ENCODE assay signal across 8 mouse cellular contexts in genomic region chr13:33956571-33957421, GRCm38 (mm10). TPM values are rescaled to one million over a fixed set of nuclear protein-coding genes. Genes with fewer than 3 reads are reported as not detected.
DNase-seq lines count a peak whose midpoint lies in the region; ATAC-seq and TF ChIP-seq lines count a peak whose summit lies in the region.

No protein-coding gene starts in this region.

- H3K4me3 ChIP-seq in heart, embryonic 12.5 days, result no peak overlapping the region
- H3K4me3 ChIP-seq in MEL (ENCODE audit: control insufficient read depth in 1 of 2, insufficient read depth in 1 of 2, low read depth in 2 of 2, low read length in 2 of 2), result no peak overlapping the region
- H3K4me3 ChIP-seq in neural tube, embryonic 15.5 days (replicated peaks), result no peak overlapping the region

- WGBS in heart, embryonic 12.5 days, result 36% methylated on average over 6 of the region's 6 CpGs
- 43% methylated on average over 6 of the region's 6 CpGs for WGBS in neural tube, embryonic 15.5 days

- peak; percentile 34 to 91 (median 82); a peak in 4 of 6 replicates for TF ChIP-seq CTCF in MEL (IDR thresholded peaks at IDR 0.05 in 2 of 3, conservative IDR thresholded peaks at IDR 0.05 in 1 of 3; ENCODE audit: control insufficient read depth in 1 of 3, insufficient read depth in 1 of 3, low read depth in 2 of 3, low read length in 3 of 3, poor library complexity in 1 of 3, severe bottlenecking in 1 of 3)

- no peak overlapping the region for H3K27ac ChIP-seq in heart, embryonic 12.5 days (ENCODE audit: poor library complexity, severe bottlenecking)
- no peak overlapping the region for H3K27ac ChIP-seq in MEL (ENCODE audit: control insufficient read depth, low read depth, low read length)
- no peak overlapping the region for H3K27ac ChIP-seq in neural tube, embryonic 15.5 days (replicated peaks)

- no peaks in the 10 kb centered on the region for H3K27me3 ChIP-seq in heart, embryonic 12.5 days (replicated peaks)
- H3K27me3 ChIP-seq in MEL (ENCODE audit: control insufficient read depth in 1 of 2, insufficient read depth in 2 of 2, low read length in 2 of 2), result no peaks in the 10 kb centered on the region
- no peaks in the 10 kb centered on the region for H3K27me3 ChIP-seq in neural tube, embryonic 15.5 days (replicated peaks)

- no peaks in the 10 kb centered on the region for H3K36me3 ChIP-seq in heart, embryonic 12.5 days
- no peaks in the 10 kb centered on the region for H3K36me3 ChIP-seq in MEL (ENCODE audit: control insufficient read depth in 1 of 2, insufficient read depth in 2 of 2, low read length in 2 of 2)
- no peaks in the 10 kb centered on the region for H3K36me3 ChIP-seq in neural tube, embryonic 15.5 days

- H3K9me3 ChIP-seq in heart, embryonic 12.5 days (replicated peaks), result no peaks in the 10 kb centered on the region
- no peaks in the 10 kb centered on the region for H3K9me3 ChIP-seq in MEL (replicated peaks; ENCODE audit: insufficient read depth, low read length)
- H3K9me3 ChIP-seq in neural tube, embryonic 15.5 days (replicated peaks), result no peaks in the 10 kb centered on the region

- TF ChIP-seq RAD21 in MEL (IDR thresholded peaks at IDR 0.05; ENCODE audit: low read depth, low read length), result peak; percentile 90

- H3K4me2 ChIP-seq in heart, embryonic 12.5 days, result no peak overlapping the region
- no peak overlapping the region for H3K4me2 ChIP-seq in neural tube, embryonic 15.5 days

- no peak for TF ChIP-seq POLR2A in MEL (IDR thresholded peaks at IDR 0.05; ENCODE audit: control insufficient read depth in 1 of 2, insufficient read depth in 1 of 2, low read depth in 1 of 2, low read length in 2 of 2, poor library complexity in 1 of 2)

- no peak overlapping the region for H3K9ac ChIP-seq in heart, embryonic 12.5 days
- H3K9ac ChIP-seq in MEL (ENCODE audit: control insufficient read depth, low read depth, low read length, poor library complexity, severe bottlenecking), result no peak overlapping the region
- H3K9ac ChIP-seq in neural tube, embryonic 15.5 days (replicated peaks), result no peak overlapping the region

- H3K79me2 ChIP-seq in MEL (ENCODE audit: control insufficient read depth, insufficient read depth, low read length, poor library complexity), result no peaks in the 10 kb centered on the region

- intact Hi-C loops in heart, postnatal 10 days (cut with DNase I), result loop anchor here (1.0 kb wide), 1 partner anchor 39 kb away; no protein-coding TSS in a partner anchor

- ATAC-seq in heart, embryonic 12.5 days (ENCODE audit: insufficient number of reproducible peaks, low FRiP score), result no peak; the same call in 1 of the 2 replicates
- ATAC-seq in neural tube, embryonic 15.5 days (ENCODE audit: low FRiP score), result peak; percentile 72; the same call in 1 of the 2 replicates

- no peak for TF ChIP-seq EP300 in MEL (IDR thresholded peaks at IDR 0.05; ENCODE audit: low read depth in 1 of 2, low read length in 2 of 2)

- peak; percentile 49 to 70 for DNase-seq in heart, postnatal 10 days
- DNase-seq in 416B (ENCODE audit: low read depth) (peak; percentile 79), MEL (ENCODE audit: low read depth, low spot score) (peak; percentile 65)
- DNase-seq in embryo, embryonic 11 days, result peak; percentile 79
- peak; percentile 41 to 55 for DNase-seq in kidney, postnatal 36 days
- no peak for DNase-seq in testis, postnatal 10 days (ENCODE audit: low spot score)

- H3K4me1 ChIP-seq in heart, embryonic 12.5 days (replicated peaks), result no peaks in the 10 kb centered on the region
- H3K4me1 ChIP-seq in MEL (ENCODE audit: control insufficient read depth in 1 of 2, insufficient read depth in 2 of 2, low read length in 2 of 2), result no peaks in the 10 kb centered on the region; a peak in 1 of 4 replicates
- H3K4me1 ChIP-seq in neural tube, embryonic 15.5 days, result no peaks in the 10 kb centered on the region

TF ChIP-seq in MEL, 35 proteins besides CTCF, POLR2A, EP300 and RAD21:
- peak; percentile 72 for TF ChIP-seq ZC3H11A (IDR thresholded peaks at IDR 0.05; ENCODE audit: low read depth, low read length)
- no peak for TF ChIP-seq MAZ (IDR thresholded peaks at IDR 0.05; ENCODE audit: low read depth, low read length)
- TF ChIP-seq SMC3 (IDR thresholded peaks at IDR 0.05; ENCODE audit: low read depth, low read length), result peak; percentile 84

RNA-seq across cellular contexts. Expression of gene Nqo2, which starts 7.7 kb away (rescaled TPM):
- 10 to 100 TPM; 24.2 to 26.3 TPM for total RNA-seq in heart, postnatal 10 days (2021)
- 27.4 and 28.9 TPM in 2 replicates for polyA plus RNA-seq in heart, embryonic 12.5 days (2016; fragmentation: Nextera tagmentation; extraction: Ambion mirVana)
- 3.0 and 3.7 TPM in 2 replicates for total RNA-seq in MEL (2012; rRNA removed)
- 1 to 10 TPM in 1 of 2 experiments, not detected in 1; 7.6 TPM for polyA plus RNA-seq in MEL (2012; ENCODE audit: insufficient read depth in 1 of 2, insufficient read length in 2 of 2, low read depth in 1 of 2, low replicate concordance in 2 of 2, missing spikeins in 1 of 2)
- polyA plus RNA-seq in neural tube, embryonic 15.5 days (2015; fragmentation: Nextera tagmentation; extraction: Ambion mirVana), result 12.3 and 14.1 TPM in 2 replicates

RNA-seq across cellular contexts. Expression of gene Ripk1, which starts 45.4 kb away (rescaled TPM):
- 10 to 100 TPM; 12.9 to 13.5 TPM for total RNA-seq in heart, postnatal 10 days (2021)
- 11.0 and 12.1 TPM in 2 replicates for polyA plus RNA-seq in heart, embryonic 12.5 days (2016; fragmentation: Nextera tagmentation; extraction: Ambion mirVana)
- 11.4 TPM in 2 replicates for total RNA-seq in MEL (2012; rRNA removed)
- 10 to 100 TPM in 1 of 2 experiments, not detected in 1; 11.8 TPM for polyA plus RNA-seq in MEL (2012; ENCODE audit: insufficient read depth in 1 of 2, insufficient read length in 2 of 2, low read depth in 1 of 2, low replicate concordance in 2 of 2, missing spikeins in 1 of 2)
- polyA plus RNA-seq in neural tube, embryonic 15.5 days (2015; fragmentation: Nextera tagmentation; extraction: Ambion mirVana), result 6.7 and 8.9 TPM in 2 replicates

RNA-seq across cellular contexts. Expression of gene Serpinb6a, which starts 45.8 kb away (rescaled TPM):
- 100 to 1,000 TPM; 113 TPM for total RNA-seq in heart, postnatal 10 days (2021)
- polyA plus RNA-seq in heart, embryonic 12.5 days (2016; fragmentation: Nextera tagmentation; extraction: Ambion mirVana), result 46.5 and 47.8 TPM in 2 replicates
- 65.1 and 79.6 TPM in 2 replicates for total RNA-seq in MEL (2012; rRNA removed)
- polyA plus RNA-seq in MEL (2012; ENCODE audit: insufficient read depth in 1 of 2, insufficient read length in 2 of 2, low read depth in 1 of 2, low replicate concordance in 2 of 2, missing spikeins in 1 of 2), result 10 to 100 TPM in 1 of 2 experiments, not detected in 1; 61.6 TPM
- 46.0 and 50.9 TPM in 2 replicates for polyA plus RNA-seq in neural tube, embryonic 15.5 days (2015; fragmentation: Nextera tagmentation; extraction: Ambion mirVana)

RNA-seq across cellular contexts. Expression of gene Serpinb6c, which starts 51.3 kb away (rescaled TPM):
- total RNA-seq in heart, postnatal 10 days (2021), result under 1 TPM in 1 of 2 experiments, not detected in 1; 0.19 TPM
- not detected in 2 replicates for polyA plus RNA-seq in heart, embryonic 12.5 days (2016; fragmentation: Nextera tagmentation; extraction: Ambion mirVana)
- total RNA-seq in MEL (2012; rRNA removed), result not detected in 2 replicates
- polyA plus RNA-seq in MEL (2012; ENCODE audit: insufficient read depth in 1 of 2, insufficient read length in 2 of 2, low read depth in 1 of 2, low replicate concordance in 2 of 2, missing spikeins in 1 of 2), result not detected
- 0.95 TPM in 2 replicates for polyA plus RNA-seq in neural tube, embryonic 15.5 days (2015; fragmentation: Nextera tagmentation; extraction: Ambion mirVana)
